13 mouse cellular contexts compared by ENCODE assay signal in the genomic region with DNA sequence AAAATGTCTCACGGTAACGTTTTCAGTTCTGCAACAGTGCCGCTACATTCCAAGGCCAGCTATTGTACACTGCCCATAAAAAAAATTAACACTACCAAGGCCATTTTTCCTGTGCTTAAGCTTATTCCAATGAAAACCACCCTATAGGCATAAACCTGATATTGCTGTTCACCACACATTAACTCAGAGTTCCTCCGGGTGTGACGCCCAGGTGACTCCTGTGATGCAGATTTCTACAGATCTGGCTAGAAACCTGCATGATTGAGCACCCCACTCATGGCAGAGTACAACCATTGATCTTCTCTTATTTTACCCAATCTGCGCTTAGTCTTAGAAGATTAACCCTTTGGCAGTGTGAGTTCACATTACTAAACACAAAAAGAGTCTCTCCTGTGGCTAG.
"Had no signal": no experiment of that assay in that cellular context is flagged by ENCODE, and none has a peak within 500 bp of the region (broad histone marks: within the 10 kb centered on the region; RNA-seq: fewer than 3 reads in every experiment).

No protein-coding gene starts in this region.

- H3K4me3 ChIP-seq: hindbrain, embryonic 15.5 days; layer of hippocampus, adult 2 months; midbrain, embryonic 13.5 days; neural tube, embryonic 15.5 days; stomach, embryonic 15.5 days had no signal

- H3K27ac ChIP-seq: hindbrain, embryonic 15.5 days; layer of hippocampus, adult 2 months; liver, embryonic 14.5 days; midbrain, embryonic 13.5 days; neural tube, embryonic 15.5 days; stomach, embryonic 15.5 days had no signal

- H3K36me3 ChIP-seq: hindbrain, embryonic 15.5 days; midbrain, embryonic 13.5 days; neural tube, embryonic 15.5 days; stomach, embryonic 15.5 days had no signal

- H3K9me3 ChIP-seq: hindbrain, embryonic 15.5 days; midbrain, embryonic 13.5 days; neural tube, embryonic 15.5 days; stomach, embryonic 15.5 days had no signal

- H3K9ac ChIP-seq: hindbrain, embryonic 15.5 days; liver, embryonic 14.5 days; midbrain, embryonic 13.5 days; neural tube, embryonic 15.5 days; stomach, embryonic 15.5 days had no signal

- H3K4me1 ChIP-seq: hindbrain, embryonic 15.5 days; neural tube, embryonic 15.5 days; stomach, embryonic 15.5 days had no signal

- ATAC-seq: midbrain, embryonic 13.5 days had no signal

- DNase-seq: kidney, postnatal 36 days; left cerebral cortex, postnatal 4 days; lung, adult 18-20 months; retina, postnatal 1 day; right cerebral cortex, postnatal 4 days; thymus, adult 2 months; thymus, postnatal 25 days had no signal

- H3K4me2 ChIP-seq: hindbrain, embryonic 15.5 days; midbrain, embryonic 13.5 days; neural tube, embryonic 15.5 days; stomach, embryonic 15.5 days had no signal

- H3K27me3 ChIP-seq: hindbrain, embryonic 15.5 days; midbrain, embryonic 13.5 days; neural tube, embryonic 15.5 days; stomach, embryonic 15.5 days had no signal
